Mouse (Mus musculus) retina, postnatal 1 day (tissue): ENCODE data around the gene Mcub.
A peak's percentile ranks its signal among the peaks of the same experiment; 100 is the strongest.

ENCODE experiments used
- DNase-seq: peaks from one replicate; pipeline ENCODE4 v3.0.0-alpha.2; 2012

Gene Mcub

GRCm38 (mm10) chr3:129948359-129948758 lies 21.6 kb downstream of the Mcub start:
- no peak for DNase-seq

GRCm38 (mm10) chr3:129946217-129946914 lies 23.6 kb downstream of the Mcub start:
- DNase-seq: no peak

- DNase-seq: no peak
Observed at GRCm38 (mm10) chr3:129943813-129944212, 26.2 kb downstream of the Mcub start.

DNA sequence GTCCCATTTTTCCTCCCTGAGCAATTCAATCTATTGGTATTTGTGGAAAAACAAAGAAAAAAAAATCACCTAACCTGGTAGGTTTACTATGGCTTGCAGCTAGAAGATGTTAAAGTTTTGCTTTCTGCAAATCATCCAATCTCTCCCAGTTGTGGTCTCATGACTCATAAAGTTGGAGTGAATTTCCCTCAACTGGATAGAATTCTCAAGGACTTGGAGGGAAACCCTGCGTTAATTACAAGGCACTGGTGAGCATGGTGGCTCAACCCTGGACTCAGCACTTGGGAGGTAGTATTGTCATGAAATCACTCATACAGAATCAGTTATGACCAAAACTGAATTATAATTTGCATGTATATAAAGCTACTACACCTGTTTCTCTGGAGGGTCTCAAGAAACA lies 28.7 kb downstream of the Mcub start:
- DNase-seq: no peak

DNA sequence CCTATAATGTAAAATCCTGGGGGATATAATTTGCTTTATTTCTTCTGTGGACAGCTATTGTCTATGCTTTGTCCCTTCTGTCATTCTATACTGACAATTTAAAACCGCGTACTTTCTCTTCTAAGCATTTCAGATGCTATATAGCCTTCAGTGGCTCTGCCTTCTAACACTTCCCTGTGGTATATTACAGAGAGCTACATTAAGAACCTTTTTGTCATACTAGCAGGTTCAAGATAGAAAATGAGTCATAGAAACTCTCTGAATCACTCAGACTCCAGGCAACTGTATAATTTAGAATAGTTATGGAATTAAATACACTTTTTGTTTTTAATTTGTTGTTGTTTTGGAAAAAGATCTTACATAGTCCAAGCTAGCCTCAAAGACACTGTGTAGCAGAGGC lies 29.2 kb downstream of the Mcub start:
- DNase-seq: no peak

DNA sequence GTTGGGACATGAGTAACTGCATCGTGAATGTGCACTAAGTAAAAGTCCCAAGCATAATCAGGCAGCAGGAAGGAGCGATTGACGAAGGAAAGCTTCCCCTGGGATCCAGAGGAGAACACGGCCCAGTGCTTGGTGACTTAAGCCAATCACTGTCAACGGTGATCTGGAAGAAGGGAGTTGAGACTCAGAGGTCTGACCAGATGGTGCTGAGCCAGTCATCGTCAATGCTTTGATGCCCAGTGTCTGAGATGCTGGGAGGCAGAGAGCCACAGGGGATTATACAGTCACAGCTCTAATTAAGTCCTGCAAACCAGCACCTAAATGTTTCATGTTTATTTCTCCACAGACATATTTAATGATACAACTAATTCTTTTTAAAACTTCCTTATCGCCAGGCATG lies 30.9 kb downstream of the Mcub start:
- DNase-seq: peak; percentile 72

DNA sequence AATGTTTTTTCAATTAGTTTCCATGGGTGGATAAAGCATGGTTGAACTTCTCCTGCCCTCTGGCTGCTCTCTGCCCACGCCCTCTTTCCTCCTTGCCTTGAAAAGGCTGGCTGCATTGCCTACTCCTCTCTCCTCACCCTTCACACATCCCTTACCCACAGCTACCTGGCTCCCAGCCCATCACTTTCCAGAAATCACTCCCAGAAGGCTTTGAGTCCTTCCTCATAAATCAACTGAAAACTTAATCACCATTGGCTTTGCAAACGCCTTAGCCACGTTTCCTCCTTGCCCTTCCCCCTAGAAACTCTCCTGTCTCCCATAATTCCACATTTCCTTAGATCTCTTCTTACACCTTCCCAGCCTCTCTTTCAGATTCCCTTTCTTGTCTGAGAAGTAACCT lies 32.2 kb downstream of the Mcub start:
- DNase-seq: no peak

- peak; percentile 35 for DNase-seq
Observed at GRCm38 (mm10) chr3:129936561-129936960, 33.4 kb downstream of the Mcub start.

- DNase-seq: peak; percentile 32
Observed at GRCm38 (mm10) chr3:129932443-129932842, 37.6 kb downstream of the Mcub start.

DNA sequence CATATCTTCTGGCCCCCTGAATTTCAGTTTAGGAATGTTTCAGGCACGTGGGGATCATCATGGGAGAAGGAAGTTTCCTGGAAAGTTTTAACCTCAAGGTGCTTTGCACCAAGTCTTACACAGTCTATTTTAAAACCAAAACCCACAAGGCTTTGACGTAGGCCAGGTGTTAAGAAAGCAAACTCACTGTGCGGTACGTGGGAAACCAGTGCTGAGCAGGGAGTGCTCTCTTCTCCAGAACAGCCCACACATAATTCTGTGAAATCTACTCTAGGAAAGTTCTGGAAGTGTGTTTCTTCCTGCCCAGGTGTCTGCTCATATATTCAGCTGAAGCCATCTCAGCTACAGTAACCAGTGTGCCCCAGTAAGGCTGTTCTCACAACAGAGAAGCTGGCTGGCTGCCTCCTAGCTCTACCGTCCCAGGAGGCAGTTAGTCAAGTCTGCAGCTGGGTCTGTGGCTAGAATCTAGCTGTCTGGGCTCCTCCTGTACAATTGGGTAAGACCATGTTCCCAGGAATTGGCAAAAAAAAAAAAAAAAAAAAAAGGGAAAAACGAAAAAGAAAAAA lies 39.7 kb downstream of the Mcub start:
- DNase-seq: no peak

GRCm38 (mm10) chr3:129925861-129926260 lies 44.1 kb downstream of the Mcub start:
- no peak for DNase-seq

DNA sequence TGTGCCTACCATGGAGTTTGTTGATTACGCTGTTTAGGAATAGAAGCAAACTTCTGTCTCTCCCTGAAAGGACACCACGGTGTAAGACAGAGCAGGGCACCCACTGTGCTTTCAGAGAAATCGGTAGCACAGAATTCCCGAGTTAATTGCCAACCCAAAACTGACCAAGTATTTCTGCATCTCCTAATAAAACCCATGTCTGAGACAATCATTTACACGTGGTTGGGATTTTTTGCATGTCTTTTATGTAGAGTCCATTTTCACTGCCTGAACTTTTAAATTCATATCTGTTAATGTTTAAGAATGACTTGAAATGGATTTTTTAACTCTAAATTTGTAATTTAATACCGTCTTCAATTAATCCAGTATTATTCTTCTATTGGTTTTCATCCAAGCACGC lies 46.4 kb downstream of the Mcub start:
- no peak for DNase-seq

DNA sequence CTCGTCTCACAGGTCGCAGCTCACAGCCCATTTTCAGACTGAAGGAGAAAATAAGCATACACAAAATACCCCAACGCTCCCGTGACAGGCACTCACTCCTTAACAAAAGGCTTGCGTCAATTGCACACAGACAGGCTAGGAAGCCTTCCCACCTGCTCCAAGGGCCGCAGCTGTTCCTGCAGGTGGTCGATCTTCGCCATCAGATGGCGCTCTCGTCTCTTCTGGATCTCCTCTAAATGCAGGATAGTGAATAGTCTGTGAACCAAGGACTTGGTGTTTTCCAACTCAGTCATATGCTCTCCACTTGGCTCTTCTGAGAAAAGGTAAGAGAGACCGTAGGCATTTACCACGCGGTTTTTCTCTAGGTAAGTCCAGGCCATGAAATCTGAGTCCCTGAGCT lies 51.6 kb downstream of the Mcub start:
- DNase-seq: peak; percentile 80

- no peak for DNase-seq
Observed at GRCm38 (mm10) chr3:129917424-129917823, 52.6 kb downstream of the Mcub start.

DNA sequence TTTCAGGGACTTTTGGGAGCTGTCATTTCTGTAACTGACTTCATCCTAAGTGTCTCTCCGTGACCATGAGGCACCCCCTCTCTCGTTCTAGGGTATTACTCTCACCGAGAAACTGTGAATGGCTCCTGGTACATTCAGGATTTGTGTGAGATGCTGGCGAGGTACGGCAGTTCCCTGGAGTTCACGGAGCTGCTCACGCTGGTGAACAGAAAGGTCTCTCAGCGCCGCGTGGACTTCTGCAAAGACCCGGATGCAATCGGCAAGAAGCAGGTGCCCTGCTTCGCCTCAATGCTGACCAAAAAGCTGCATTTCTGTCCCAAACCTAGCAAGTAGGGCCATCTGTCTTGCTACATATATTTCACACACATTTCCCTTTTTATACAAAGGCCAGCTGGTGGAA lies 56.8 kb downstream of the Mcub start:
- no peak for DNase-seq

- DNase-seq: no peak
Observed at GRCm38 (mm10) chr3:129912025-129912424, 58.0 kb downstream of the Mcub start.

DNA sequence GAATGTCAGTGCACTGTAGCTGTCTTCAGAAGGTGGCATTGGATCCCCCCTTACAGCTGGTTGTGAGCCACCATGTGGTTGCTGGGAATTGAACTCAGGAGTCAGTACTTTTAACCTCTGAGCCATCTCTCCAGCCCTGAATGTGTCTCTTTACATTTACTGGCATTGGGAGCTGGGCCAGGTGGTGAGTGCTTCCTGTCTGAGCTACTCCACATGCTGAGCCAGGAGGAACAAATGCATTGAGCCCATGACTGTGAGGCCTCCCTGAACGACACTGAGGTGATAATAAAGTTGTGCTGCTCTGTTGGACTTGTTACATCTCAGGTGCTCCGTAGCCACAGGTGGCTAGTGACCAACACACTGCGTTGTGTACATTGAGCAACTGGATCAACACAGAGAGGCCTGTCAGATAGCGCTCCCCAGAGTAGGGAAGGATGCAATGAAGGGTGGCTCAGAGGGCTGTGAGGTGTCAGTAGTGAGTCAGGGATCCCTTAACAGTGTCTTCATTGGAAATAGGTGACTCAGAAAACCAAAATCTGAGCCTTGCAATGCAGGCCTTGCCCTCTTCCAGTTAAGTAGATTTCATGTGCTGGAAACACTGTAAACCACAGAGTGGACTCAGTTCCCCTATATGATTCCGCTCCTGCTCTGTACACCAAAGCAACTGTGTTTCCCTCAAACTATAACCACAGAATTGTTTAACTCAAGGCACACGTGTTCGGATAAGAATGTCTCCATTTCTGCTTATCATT lies 65.4 kb downstream of the Mcub start:
- DNase-seq: no peak

- DNase-seq: no peak
Observed at GRCm38 (mm10) chr3:129903866-129904265, 66.1 kb downstream of the Mcub start.

DNA sequence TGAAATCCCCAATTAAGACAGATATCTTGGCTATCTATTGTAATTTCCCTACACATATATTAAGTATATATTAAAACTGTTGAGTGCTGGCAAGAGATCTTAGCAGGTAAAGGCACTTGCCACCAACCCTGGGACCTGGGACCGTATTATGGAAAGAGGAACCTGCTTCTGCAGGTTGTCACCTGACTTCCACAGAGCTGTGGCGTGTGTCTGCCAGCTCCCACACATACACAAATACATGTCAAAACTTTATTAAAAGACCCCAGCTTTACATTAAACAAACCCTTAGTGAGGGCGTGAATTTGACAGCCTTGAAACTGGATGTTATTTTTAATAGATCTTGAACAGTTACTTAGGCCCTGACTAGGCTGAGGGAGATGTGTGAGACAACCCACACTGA lies 66.6 kb downstream of the Mcub start:
- no peak for DNase-seq

- peak; percentile 86 for DNase-seq
Observed at GRCm38 (mm10) chr3:129901271-129901809, 68.7 kb downstream of the Mcub start, which contains the start of gene Casp6. Casp6 (plus strand) TSS chr3:129901425.

- peak; percentile 43 for DNase-seq
Observed at GRCm38 (mm10) chr3:129898886-129899285, 71.1 kb downstream of the Mcub start.

DNA sequence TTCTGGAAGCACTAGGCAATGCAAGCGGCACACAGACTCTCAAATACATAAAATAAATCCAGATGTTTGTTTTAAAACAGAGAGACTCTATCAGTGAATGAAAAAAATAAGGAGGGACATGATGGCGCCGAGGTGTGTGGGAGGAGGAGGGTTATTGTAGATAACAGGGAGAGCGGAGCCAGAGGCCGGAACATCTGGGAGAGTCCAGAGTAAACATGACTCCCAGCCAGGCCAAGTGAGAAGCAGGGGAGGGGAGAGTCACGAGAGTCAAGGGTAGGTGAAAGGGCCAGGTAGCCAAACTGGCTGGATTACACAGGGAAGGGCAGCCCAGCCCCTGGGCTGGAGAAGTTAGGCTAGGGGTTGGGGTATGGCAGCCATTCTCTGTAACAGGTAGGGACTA lies 73.4 kb downstream of the Mcub start:
- DNase-seq: no peak

DNA sequence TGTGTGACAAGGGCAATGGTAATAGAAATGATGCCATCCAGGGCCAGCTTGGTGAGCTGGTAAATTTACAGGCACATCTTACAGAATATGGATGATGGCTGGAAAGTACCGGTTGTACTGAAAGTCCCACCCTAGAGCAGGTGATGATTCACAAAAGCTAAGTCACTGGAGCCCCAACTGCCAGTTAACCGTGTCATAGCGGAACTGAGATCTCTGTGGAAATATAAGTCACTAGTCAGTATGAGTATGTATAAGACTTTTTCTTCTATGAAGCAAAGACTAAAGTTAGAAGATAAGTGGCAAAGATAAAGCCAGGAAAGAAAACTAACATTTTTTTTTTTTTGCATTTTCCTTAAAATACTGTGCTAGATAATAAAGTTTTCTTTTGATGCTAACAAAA lies 76.9 kb downstream of the Mcub start:
- no peak for DNase-seq

- no peak for DNase-seq
Observed at GRCm38 (mm10) chr3:129892003-129892402, 78.0 kb downstream of the Mcub start.
